ENCODE assay signal across 18 mouse cellular contexts in the genomic region with DNA sequence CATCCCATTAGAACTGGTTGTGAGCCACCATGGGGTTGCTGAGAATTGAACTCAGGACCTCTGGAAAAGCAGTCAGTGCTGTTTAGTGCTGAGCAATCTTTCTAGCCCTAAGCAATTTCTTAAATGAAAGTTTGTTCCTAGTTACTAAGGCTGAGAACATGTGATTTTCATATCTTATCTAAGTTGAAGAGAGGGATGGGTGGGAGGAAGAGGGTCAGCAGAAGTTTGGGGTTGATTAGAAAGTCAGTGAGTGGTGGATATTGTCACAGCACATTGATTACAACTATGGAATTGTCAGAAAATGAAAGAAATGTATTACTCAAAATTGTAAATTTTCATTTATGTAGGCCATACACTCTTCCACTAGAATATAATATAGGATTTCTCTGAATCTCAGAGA.
"Had no signal": no experiment of that assay in that cellular context is flagged by ENCODE, and none has a peak within 500 bp of the region (broad histone marks: within the 10 kb centered on the region; RNA-seq: fewer than 3 reads in every experiment).

No protein-coding gene starts in this region.

- H3K36me3 ChIP-seq: midbrain, embryonic 10.5 days; midbrain, embryonic 12.5 days; neural tube, embryonic 13.5 days; neural tube, embryonic 15.5 days had no signal

- H3K4me3 ChIP-seq: midbrain, embryonic 10.5 days; midbrain, embryonic 12.5 days; myocyte; neural tube, embryonic 13.5 days; neural tube, embryonic 15.5 days had no signal

- DNase-seq: lung, adult 18-20 months; lung, embryonic 14.5 days; lung, postnatal 10 days; lung, postnatal 4 days; midbrain, embryonic 14.5 days; retina, postnatal 1 day; right cerebral cortex, postnatal 25 days; right cerebral cortex, postnatal 4 days; spleen, adult 18-20 months; thymus, adult 18-20 months; thymus, postnatal 14 days; thymus, postnatal 36 days had no signal

- H3K9ac ChIP-seq: lung, embryonic 14.5 days; midbrain, embryonic 12.5 days; neural tube, embryonic 13.5 days; neural tube, embryonic 15.5 days had no signal

- H3K4me2 ChIP-seq: lung, embryonic 14.5 days; midbrain, embryonic 12.5 days; neural tube, embryonic 13.5 days; neural tube, embryonic 15.5 days had no signal

- H3K9me3 ChIP-seq: midbrain, embryonic 12.5 days; neural tube, embryonic 13.5 days; neural tube, embryonic 15.5 days had no signal

- H3K27ac ChIP-seq: midbrain, embryonic 10.5 days; midbrain, embryonic 12.5 days; neural tube, embryonic 13.5 days; neural tube, embryonic 15.5 days had no signal

- ATAC-seq: midbrain, embryonic 16.5 days had no signal

- H3K4me1 ChIP-seq: midbrain, embryonic 10.5 days; midbrain, embryonic 12.5 days; neural tube, embryonic 13.5 days; neural tube, embryonic 15.5 days had no signal

- H3K27me3 ChIP-seq: midbrain, embryonic 12.5 days; neural tube, embryonic 13.5 days; neural tube, embryonic 15.5 days had no signal
